Mouse (Mus musculus) embryonic facial prominence, embryonic 11.5 days (tissue): ENCODE data around the gene Syngr4. TPM values are rescaled to one million over a fixed set of nuclear protein-coding genes. Genes with fewer than 3 reads are reported as not detected.
A peak's percentile ranks its signal among the peaks of the same experiment; 100 is the strongest.

Experiments used
- ATAC-seq: fragments of 200-750 bp; cut with Nextera tagmentation; replicated peaks from 2 replicates; pipeline ENCODE4 v1.8.0; 2017; ENCODE audit warnings: low read depth; ENCODE audit not compliant: insufficient number of reproducible peaks, low FRiP score, low TSS enrichment
- DNase-seq: peaks from one replicate; pipeline ENCODE4 v3.0.0-alpha.2; 2015; ENCODE audit warnings: low spot score
- H3K27ac ChIP-seq: fragments of 300-500 bp; sonication (generic); replicated peaks from 2 replicates; pipeline ENCODE4 v1.5.1; 2014; ENCODE audit warnings: mild to moderate bottlenecking, low read depth, low read length, control low read depth
- H3K27me3 ChIP-seq: fragments of 300-500 bp; sonication (generic); 2 replicates; pipeline ENCODE4 v1.6.1; 2014; ENCODE audit warnings: mild to moderate bottlenecking, low read length, moderate library complexity, mixed read lengths; ENCODE audit not compliant: control insufficient read depth, insufficient read depth
- H3K36me3 ChIP-seq: fragments of 300-500 bp; sonication (generic); replicated peaks from 2 replicates; pipeline ENCODE4 v1.6.1; 2014; ENCODE audit warnings: low read depth, mild to moderate bottlenecking, low read length, moderate library complexity, mixed read lengths; ENCODE audit not compliant: control insufficient read depth, insufficient read depth
- H3K4me1 ChIP-seq: fragments of 300-500 bp; sonication (generic); 2 replicates; pipeline ENCODE4 v1.6.1; 2014; ENCODE audit warnings: low read length, mixed read lengths; ENCODE audit not compliant: control insufficient read depth, insufficient read depth
- H3K4me2 ChIP-seq: fragments of 300-500 bp; sonication (generic); 2 replicates; pipeline ENCODE4 v1.6.1; 2014; ENCODE audit warnings: low read depth, mild to moderate bottlenecking, control low read depth, low read length, moderate library complexity
- H3K4me3 ChIP-seq: fragments of 300-500 bp; sonication (generic); 2 replicates; pipeline ENCODE4 v1.5.1; 2014; ENCODE audit warnings: low read depth, low read length, control low read depth
- H3K9ac ChIP-seq: fragments of 300-500 bp; sonication (generic); replicated peaks from 2 replicates; pipeline ENCODE4 v1.6.1; 2014; ENCODE audit warnings: mild to moderate bottlenecking, control low read depth, low read length
- H3K9me3 ChIP-seq: fragments of 300-500 bp; sonication (generic); replicated peaks from 2 replicates; pipeline ENCODE4 v1.6.1; 2016; ENCODE audit warnings: mild to moderate bottlenecking, low read length, inconsistent platforms, mixed read lengths; ENCODE audit not compliant: control insufficient read depth
- WGBS: fragments of 180-500 bp; shearing (Covaris S2); extraction: QIAGEN DNeasy Blood & Tissue Kit; methylation state at CpG from one replicate; pipeline ENCODE4 v1.1.7; 2014; 5-methylcytosine and 5-hydroxymethylcytosine counted together
- polyA plus RNA-seq: library from polyadenylated mRNA; unstranded; fragments of >200 nt; fragmentation: Nextera tagmentation; extraction: Ambion mirVana; gene quantifications from 2 replicates; pipeline ENCODE4 v1.2.1, GENCODE M21; 2014

The Syngr4 gene
- polyA plus RNA-seq, 1 experiment from 2014 or later: 1.0 TPM

- no peak overlapping the region for H3K27ac ChIP-seq
- no peaks in the 10 kb centered on the region for H3K9me3 ChIP-seq
- peaks cover 2% of the 10 kb centered on the region; the same call in 1 of the 2 replicates for H3K4me1 ChIP-seq
- peak overlapping the region; percentile 23; the same call in 1 of the 2 replicates for H3K9ac ChIP-seq
- ATAC-seq (no peak), DNase-seq (no peak)
- H3K27me3 ChIP-seq: peaks cover 3% of the 10 kb centered on the region; the same call in 1 of the 2 replicates
- H3K36me3 ChIP-seq: no peaks in the 10 kb centered on the region
- peak overlapping the region; percentile 5; the same call in 1 of the 2 replicates for H3K4me3 ChIP-seq
- H3K4me2 ChIP-seq: peak overlapping the region; percentile 24
- WGBS: 13% methylated on average over 14 of the region's 14 CpGs
Measured at GRCm38 (mm10) chr7:45924429-45924816, 27.9 kb upstream of the Syngr4 start.

GRCm38 (mm10) chr7:45923762-45924428 is 27.4 kb upstream of the Syngr4 start, which contains the start of gene Ccdc114:
Ccdc114 (plus strand) TSS chr7:45924072.
- Histone ChIP-seq H3K36me3 (no peaks in the 10 kb centered on the region), H3K4me3 (peak within 1 kb of the TSS; percentile 31), H3K9me3 (no peaks in the 10 kb centered on the region), H3K9ac (peak within 1 kb of the TSS; percentile 51), H3K4me2 (peak within 1 kb of the TSS; percentile 55), H3K27ac (peak within 1 kb of the TSS; percentile 82), H3K27me3 (peaks cover 3% of the 10 kb centered on the region; the same call in 1 of the 2 replicates), H3K4me1 (peaks cover 2% of the 10 kb centered on the region; the same call in 1 of the 2 replicates)
- DNase-seq (peak; percentile 49), ATAC-seq (peak; percentile 54)
- whole genome bisulfite sequencing: 4% methylated on average over 24 of the region's 24 CpGs

- Histone ChIP-seq H3K9me3 (no peaks in the 10 kb centered on the region), H3K27me3 (peaks cover 2% of the 10 kb centered on the region; the same call in 1 of the 2 replicates), H3K36me3 (no peaks in the 10 kb centered on the region; the same call in 1 of the 2 replicates), H3K9ac (peak overlapping the region; percentile 51), H3K4me3 (peak overlapping the region; percentile 31), H3K4me2 (peak overlapping the region; percentile 55), H3K4me1 (peaks cover 2% of the 10 kb centered on the region; the same call in 1 of the 2 replicates), H3K27ac (peak overlapping the region; percentile 82)
- peak; percentile 96 for DNase-seq
- under 1% methylated on average over 37 of the region's 37 CpGs for WGBS
- peak; percentile 87 for ATAC-seq
Measured at GRCm38 (mm10) chr7:45922928-45923761, 26.6 kb upstream of the Syngr4 start.

- DNase-seq: no peak
- Histone ChIP-seq H3K27me3 (no peaks in the 10 kb centered on the region), H3K4me2 (no peak overlapping the region), H3K9me3 (no peaks in the 10 kb centered on the region), H3K36me3 (no peaks in the 10 kb centered on the region; the same call in 1 of the 2 replicates), H3K4me1 (peaks cover 5% of the 10 kb centered on the region; the same call in 1 of the 2 replicates), H3K27ac (peak overlapping the region; percentile 82; the same call in 1 of the 2 replicates), H3K4me3 (no peak overlapping the region), H3K9ac (peak overlapping the region; percentile 51; the same call in 1 of the 2 replicates)
- no peak for ATAC-seq
- 79% methylated on average over 12 of the region's 12 CpGs for WGBS
Measured at GRCm38 (mm10) chr7:45921950-45922600, 25.6 kb upstream of the Syngr4 start.

- ATAC-seq (no peak), DNase-seq (no peak)
- Histone ChIP-seq H3K27ac (peak within 1 kb of the TSS; percentile 82; the same call in 1 of the 2 replicates), H3K36me3 (no peaks in the 10 kb centered on the region; the same call in 1 of the 2 replicates), H3K4me2 (peak within 1 kb of the TSS; percentile 21), H3K9ac (peak within 1 kb of the TSS; percentile 23), H3K4me1 (peaks cover 8% of the 10 kb centered on the region; the same call in 1 of the 2 replicates), H3K4me3 (peak within 1 kb of the TSS; percentile 26), H3K9me3 (no peaks in the 10 kb centered on the region), H3K27me3 (no peaks in the 10 kb centered on the region)
- 47% methylated on average over 9 of the region's 9 CpGs for WGBS
Measured at GRCm38 (mm10) chr7:45921242-45921621, 24.7 kb upstream of the Syngr4 start, which contains the start of gene Emp3. Emp3 (minus strand) TSS chr7:45921404.

- Histone ChIP-seq H3K27me3 (no peaks in the 10 kb centered on the region), H3K4me2 (peak overlapping the region; percentile 21), H3K9me3 (no peaks in the 10 kb centered on the region), H3K4me1 (peaks cover 9% of the 10 kb centered on the region; the same call in 1 of the 2 replicates), H3K9ac (peak overlapping the region; percentile 23), H3K27ac (no peak overlapping the region), H3K36me3 (no peaks in the 10 kb centered on the region; the same call in 1 of the 2 replicates), H3K4me3 (peak overlapping the region; percentile 26)
- 52% methylated on average over 9 of the region's 9 CpGs for WGBS
- ATAC-seq (no peak), DNase-seq (no peak)
Measured at GRCm38 (mm10) chr7:45920583-45921241, 24.2 kb upstream of the Syngr4 start.

GRCm38 (mm10) chr7:45919761-45920160 is 23.2 kb upstream of the Syngr4 start:
- no peak overlapping the region for H3K27ac ChIP-seq
- peaks cover 9% of the 10 kb centered on the region; the same call in 1 of the 2 replicates for H3K4me1 ChIP-seq
- 79% methylated on average over 4 of the region's 4 CpGs for WGBS
- ATAC-seq (no peak), DNase-seq (no peak)
- no peaks in the 10 kb centered on the region for H3K9me3 ChIP-seq
- no peak overlapping the region for H3K9ac ChIP-seq
- H3K4me2 ChIP-seq: no peak overlapping the region
- no peak overlapping the region for H3K4me3 ChIP-seq
- H3K27me3 ChIP-seq: no peaks in the 10 kb centered on the region
- H3K36me3 ChIP-seq: no peaks in the 10 kb centered on the region; the same call in 1 of the 2 replicates
